Mouse (Mus musculus) limb, embryonic 15.5 days (tissue): ENCODE data around the gene Cmss1. TPM values are rescaled to one million over a fixed set of nuclear protein-coding genes. Genes with fewer than 3 reads are reported as not detected.

Experiments
- ATAC-seq: fragments of 200-750 bp; cut with Nextera tagmentation; 2 replicates; pipeline ENCODE4 v1.8.0; 2017; ENCODE audit warnings: low read depth, moderate TSS enrichment; ENCODE audit not compliant: insufficient number of reproducible peaks, low FRiP score, low TSS enrichment
- H3K27ac ChIP-seq: fragments of 300-500 bp; sonication (generic); 2 replicates; pipeline ENCODE4 v1.5.1; 2015; ENCODE audit warnings: moderate library complexity, mild to moderate bottlenecking, inconsistent platforms
- H3K27me3 ChIP-seq: fragments of 300-500 bp; sonication (generic); 2 replicates; pipeline ENCODE4 v1.6.1; 2015; ENCODE audit warnings: inconsistent platforms
- H3K36me3 ChIP-seq: fragments of 300-500 bp; sonication (generic); 2 replicates; pipeline ENCODE4 v1.6.1; 2015; ENCODE audit warnings: inconsistent platforms
- H3K4me1 ChIP-seq: fragments of 300-500 bp; sonication (generic); 2 replicates; pipeline ENCODE4 v1.6.1; 2015; ENCODE audit warnings: inconsistent platforms
- H3K4me2 ChIP-seq: fragments of 300-500 bp; sonication (generic); 2 replicates; pipeline ENCODE4 v1.6.1; 2015; ENCODE audit warnings: mild to moderate bottlenecking, inconsistent platforms
- H3K4me3 ChIP-seq: fragments of 300-500 bp; sonication (generic); 2 replicates; pipeline ENCODE4 v1.5.1; 2015; ENCODE audit warnings: mild to moderate bottlenecking, inconsistent platforms
- H3K9ac ChIP-seq: fragments of 300-500 bp; sonication (generic); 2 replicates; pipeline ENCODE4 v1.6.1; 2015; ENCODE audit warnings: inconsistent platforms
- H3K9me3 ChIP-seq: fragments of 300-500 bp; sonication (generic); 2 replicates; pipeline ENCODE4 v1.6.1; 2016; ENCODE audit warnings: inconsistent platforms
- WGBS: fragments of 180-500 bp; shearing (Covaris S2); methylation state at CpG from one replicate; pipeline ENCODE4 v1.1.7; 2015; 5-methylcytosine and 5-hydroxymethylcytosine counted together
- polyA plus RNA-seq: library from polyadenylated mRNA; unstranded; fragments of >200 nt; fragmentation: Nextera tagmentation; extraction: Ambion mirVana; gene quantifications from 2 replicates; pipeline ENCODE4 v1.2.1, GENCODE M21; 2015

Cmss1 gene
- polyA plus RNA-seq, 1 experiment from 2014 or later, result 41.8 TPM

- H3K4me3 ChIP-seq, result no peak overlapping the region
- H3K27me3 ChIP-seq, result no peaks in the 10 kb centered on the region
- no peak overlapping the region for H3K27ac ChIP-seq
- no peaks in the 10 kb centered on the region for H3K9me3 ChIP-seq
- no peak overlapping the region for H3K9ac ChIP-seq
- no peaks in the 10 kb centered on the region for H3K4me1 ChIP-seq
- WGBS, result 71% methylated on average over 7 of the region's 7 CpGs
- no peak for ATAC-seq
- no peaks in the 10 kb centered on the region for H3K36me3 ChIP-seq
- no peak overlapping the region for H3K4me2 ChIP-seq
Measured at GRCm38 (mm10) chr16:57580041-57580440, 26.6 kb downstream of the Cmss1 start.

GRCm38 (mm10) chr16:57577519-57577918 is 29.1 kb downstream of the Cmss1 start:
- H3K9ac ChIP-seq, result no peak overlapping the region
- no peaks in the 10 kb centered on the region for H3K36me3 ChIP-seq
- 77% methylated on average over 1 of the region's 1 CpGs for whole genome bisulfite sequencing
- ATAC-seq, result no peak
- H3K9me3 ChIP-seq, result no peaks in the 10 kb centered on the region
- H3K4me3 ChIP-seq, result no peak overlapping the region
- no peaks in the 10 kb centered on the region for H3K27me3 ChIP-seq
- no peaks in the 10 kb centered on the region; the same call in 1 of the 2 replicates for H3K4me1 ChIP-seq
- no peak overlapping the region for H3K27ac ChIP-seq
- H3K4me2 ChIP-seq, result no peak overlapping the region

GRCm38 (mm10) chr16:57575764-57576388 is 30.8 kb downstream of the Cmss1 start:
- peaks cover 8% of the 10 kb centered on the region; the same call in 1 of the 2 replicates for H3K36me3 ChIP-seq
- H3K9ac ChIP-seq, result no peak overlapping the region
- no peak overlapping the region for H3K4me2 ChIP-seq
- H3K4me3 ChIP-seq, result no peak overlapping the region
- no peak overlapping the region for H3K27ac ChIP-seq
- H3K4me1 ChIP-seq, result peaks cover 11% of the 10 kb centered on the region
- H3K27me3 ChIP-seq, result no peaks in the 10 kb centered on the region
- H3K9me3 ChIP-seq, result no peaks in the 10 kb centered on the region
- 98% methylated on average over 1 of the region's 1 CpGs for WGBS
- no peak for ATAC-seq

DNA sequence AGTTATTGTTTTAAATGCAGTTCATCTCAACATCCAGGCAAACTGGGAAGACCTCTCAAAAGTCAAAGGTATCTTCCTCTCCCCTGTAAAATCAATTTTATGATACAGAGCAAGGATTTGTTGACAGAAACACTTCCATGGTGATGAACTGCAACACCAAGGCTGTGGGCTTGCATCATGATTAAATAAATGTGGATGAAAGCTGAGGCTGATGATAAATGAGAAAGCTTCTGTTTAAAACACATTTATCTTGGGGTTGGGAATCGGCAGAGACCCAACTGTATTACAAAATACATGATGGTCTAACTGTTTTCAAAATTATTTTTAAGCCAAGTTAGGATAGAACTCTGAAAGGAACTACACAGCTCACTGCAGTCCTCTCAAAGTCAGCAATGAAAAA is 32.8 kb downstream of the Cmss1 start:
- H3K9me3 ChIP-seq, result no peaks in the 10 kb centered on the region
- no peak overlapping the region for H3K4me2 ChIP-seq
- peaks cover 19% of the 10 kb centered on the region; the same call in 1 of the 2 replicates for H3K36me3 ChIP-seq
- no peak overlapping the region for H3K27ac ChIP-seq
- H3K9ac ChIP-seq, result no peak overlapping the region
- peaks cover 11% of the 10 kb centered on the region for H3K4me1 ChIP-seq
- WGBS, result 71% methylated on average over 1 of the region's 1 CpGs
- no peak overlapping the region for H3K4me3 ChIP-seq
- ATAC-seq, result no peak
- no peaks in the 10 kb centered on the region for H3K27me3 ChIP-seq

- no peak overlapping the region for H3K9ac ChIP-seq
- peaks cover 19% of the 10 kb centered on the region; the same call in 1 of the 2 replicates for H3K36me3 ChIP-seq
- no peaks in the 10 kb centered on the region for H3K27me3 ChIP-seq
- H3K4me3 ChIP-seq, result no peak overlapping the region
- ATAC-seq, result no peak
- WGBS, result 80% methylated on average over 5 of the region's 5 CpGs
- peaks cover 11% of the 10 kb centered on the region for H3K4me1 ChIP-seq
- H3K9me3 ChIP-seq, result no peaks in the 10 kb centered on the region
- no peak overlapping the region for H3K4me2 ChIP-seq
- no peak overlapping the region for H3K27ac ChIP-seq
Measured at GRCm38 (mm10) chr16:57570789-57571311, 35.8 kb downstream of the Cmss1 start.

DNA sequence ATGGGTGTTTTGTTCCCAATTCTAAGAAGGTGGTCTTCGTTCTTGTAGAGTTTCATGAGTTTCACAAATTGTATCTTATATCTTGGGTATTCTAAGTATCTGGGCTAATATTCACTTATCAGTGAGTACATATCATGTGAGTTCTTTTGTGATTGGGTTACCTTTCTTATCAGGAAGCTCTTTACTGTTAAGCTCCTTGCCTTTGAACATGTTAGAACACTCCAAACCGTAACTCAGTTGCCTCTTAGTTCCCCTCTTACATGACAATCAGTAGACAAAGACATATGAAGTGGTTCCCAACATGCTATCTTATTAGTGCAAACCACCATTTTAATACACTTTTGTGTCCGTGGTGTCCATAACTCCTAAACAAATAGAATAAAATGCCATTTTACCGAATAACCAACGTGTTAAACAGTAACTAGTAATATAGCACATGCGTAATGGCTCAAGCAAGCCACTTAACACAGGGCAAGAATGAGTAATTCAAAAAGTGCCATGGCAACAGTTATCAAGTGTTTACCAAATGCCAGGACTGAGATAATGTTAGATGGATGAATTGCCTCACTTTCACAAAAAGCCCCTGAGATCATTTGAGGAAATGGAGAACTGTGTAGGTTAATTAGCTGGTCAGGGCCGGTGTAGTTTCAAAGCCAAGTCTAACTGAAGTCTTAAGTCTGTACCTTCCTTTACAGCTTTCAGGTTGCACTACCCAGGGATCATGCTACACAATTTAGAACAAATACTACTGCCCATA is 37.8 kb downstream of the Cmss1 start:
- WGBS, result 92% methylated on average over 7 of the region's 7 CpGs
- H3K4me2 ChIP-seq, result no peak overlapping the region
- no peak overlapping the region for H3K27ac ChIP-seq
- H3K36me3 ChIP-seq, result peaks cover 19% of the 10 kb centered on the region; the same call in 1 of the 2 replicates
- no peak overlapping the region for H3K4me3 ChIP-seq
- no peaks in the 10 kb centered on the region for H3K9me3 ChIP-seq
- no peak overlapping the region for H3K9ac ChIP-seq
- peaks cover 11% of the 10 kb centered on the region for H3K4me1 ChIP-seq
- no peak for ATAC-seq
- H3K27me3 ChIP-seq, result no peaks in the 10 kb centered on the region

- Histone ChIP-seq H3K27ac (no peak overlapping the region; the same call in 1 of the 2 replicates), H3K27me3 (no peaks in the 10 kb centered on the region), H3K4me3 (no peak overlapping the region), H3K9ac (no peak overlapping the region), H3K9me3 (no peaks in the 10 kb centered on the region), H3K4me1 (peaks cover 2% of the 10 kb centered on the region; the same call in 1 of the 2 replicates), H3K36me3 (peaks cover 16% of the 10 kb centered on the region; the same call in 1 of the 2 replicates), H3K4me2 (no peak overlapping the region)
- no peak for ATAC-seq
- WGBS, result 76% methylated on average over 3 of the region's 3 CpGs
Measured at GRCm38 (mm10) chr16:57566215-57566614, 40.4 kb downstream of the Cmss1 start.

- H3K9ac ChIP-seq, result no peak overlapping the region
- H3K27me3 ChIP-seq, result no peaks in the 10 kb centered on the region
- peaks cover 2% of the 10 kb centered on the region; the same call in 1 of the 2 replicates for H3K4me1 ChIP-seq
- no peak overlapping the region for H3K4me3 ChIP-seq
- ATAC-seq, result no peak
- peaks cover 6% of the 10 kb centered on the region; the same call in 1 of the 2 replicates for H3K36me3 ChIP-seq
- WGBS, result 63% methylated on average over 1 of the region's 1 CpGs
- H3K27ac ChIP-seq, result no peak overlapping the region
- H3K9me3 ChIP-seq, result no peaks in the 10 kb centered on the region
- H3K4me2 ChIP-seq, result no peak overlapping the region
Measured at GRCm38 (mm10) chr16:57564807-57565206, 41.9 kb downstream of the Cmss1 start.

DNA sequence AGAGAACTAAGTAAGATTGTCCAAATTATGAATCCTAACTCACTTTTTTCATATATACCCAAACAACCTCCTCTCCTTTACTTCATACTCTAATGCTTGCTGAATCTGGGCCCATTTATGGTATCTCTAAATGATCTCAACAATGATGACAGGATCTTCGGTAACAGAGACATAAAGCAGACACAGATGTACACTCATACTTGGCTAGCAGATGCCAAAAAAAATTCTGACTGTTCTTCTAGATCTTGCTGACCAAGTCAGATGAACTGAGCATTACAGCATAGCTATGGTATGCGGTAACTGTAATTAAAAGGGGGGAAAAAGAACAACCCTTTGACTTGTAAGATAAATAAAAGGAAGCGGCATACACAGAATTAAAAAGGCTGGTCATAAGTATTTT is 43.2 kb downstream of the Cmss1 start:
- Histone ChIP-seq H3K36me3 (peaks cover 3% of the 10 kb centered on the region; the same call in 1 of the 2 replicates), H3K4me3 (no peak overlapping the region), H3K9me3 (no peaks in the 10 kb centered on the region), H3K27ac (no peak overlapping the region), H3K4me1 (peaks cover 2% of the 10 kb centered on the region; the same call in 1 of the 2 replicates), H3K27me3 (no peaks in the 10 kb centered on the region), H3K9ac (no peak overlapping the region), H3K4me2 (no peak overlapping the region)
- 45% methylated on average over 3 of the region's 3 CpGs for WGBS
- ATAC-seq, result no peak

DNA sequence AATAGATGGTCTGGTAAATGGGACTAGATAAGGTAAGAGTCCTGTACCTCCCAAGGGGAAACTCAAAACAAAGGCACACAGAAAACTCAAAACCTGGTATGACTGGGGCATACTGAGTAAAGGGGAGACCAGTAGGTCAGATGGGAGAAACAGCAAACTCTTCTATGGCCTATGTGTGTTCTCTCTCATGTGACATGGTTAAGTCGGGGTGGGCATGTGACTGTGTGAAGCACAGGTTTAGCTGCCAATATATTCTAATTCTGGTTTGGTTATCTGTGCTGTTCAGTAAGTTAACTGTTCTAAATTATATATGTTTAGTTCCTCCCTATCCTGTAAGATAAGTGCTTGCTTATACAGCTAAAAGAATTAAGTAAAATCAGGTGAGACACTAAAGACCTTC is 46.5 kb downstream of the Cmss1 start:
- no peak overlapping the region for H3K27ac ChIP-seq
- WGBS, result 89% methylated on average over 1 of the region's 1 CpGs
- H3K27me3 ChIP-seq, result no peaks in the 10 kb centered on the region
- H3K9me3 ChIP-seq, result no peaks in the 10 kb centered on the region
- peaks cover 10% of the 10 kb centered on the region; the same call in 1 of the 2 replicates for H3K4me1 ChIP-seq
- H3K9ac ChIP-seq, result no peak overlapping the region
- H3K4me3 ChIP-seq, result no peak overlapping the region
- H3K36me3 ChIP-seq, result peaks cover 3% of the 10 kb centered on the region; the same call in 1 of the 2 replicates
- no peak overlapping the region for H3K4me2 ChIP-seq
- ATAC-seq, result no peak

DNA sequence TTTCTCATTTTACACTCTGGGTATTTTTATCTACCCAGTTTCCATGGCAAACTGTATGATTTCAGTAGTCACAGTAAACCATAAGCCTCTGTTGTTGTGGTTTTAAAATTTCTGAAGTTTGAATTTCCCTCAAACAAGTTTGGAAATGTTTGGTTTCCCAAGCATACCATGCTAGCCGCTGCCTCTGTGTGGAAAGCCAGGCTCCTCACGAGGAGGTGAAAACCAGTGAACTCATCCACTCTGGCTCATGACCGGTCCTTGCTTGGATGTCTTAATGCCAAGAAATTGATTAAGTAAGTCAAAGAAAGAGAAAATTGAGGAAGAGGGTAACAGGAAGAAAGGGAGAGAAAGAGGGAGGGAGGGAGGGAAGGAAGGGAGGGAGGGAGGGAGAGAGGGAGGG is 48.4 kb downstream of the Cmss1 start:
- peaks cover 10% of the 10 kb centered on the region; the same call in 1 of the 2 replicates for H3K4me1 ChIP-seq
- no peak for ATAC-seq
- no peak overlapping the region for H3K27ac ChIP-seq
- no peaks in the 10 kb centered on the region for H3K27me3 ChIP-seq
- H3K9me3 ChIP-seq, result no peaks in the 10 kb centered on the region
- H3K36me3 ChIP-seq, result peaks cover 3% of the 10 kb centered on the region; the same call in 1 of the 2 replicates
- 84% methylated on average over 3 of the region's 3 CpGs for WGBS
- H3K4me2 ChIP-seq, result no peak overlapping the region
- no peak overlapping the region for H3K9ac ChIP-seq
- H3K4me3 ChIP-seq, result no peak overlapping the region

- no peak for ATAC-seq
- Histone ChIP-seq H3K4me3 (no peak overlapping the region), H3K4me1 (peaks cover 18% of the 10 kb centered on the region; the same call in 1 of the 2 replicates), H3K27me3 (no peaks in the 10 kb centered on the region), H3K4me2 (no peak overlapping the region), H3K9ac (no peak overlapping the region), H3K9me3 (no peaks in the 10 kb centered on the region), H3K36me3 (no peaks in the 10 kb centered on the region), H3K27ac (no peak overlapping the region)
- WGBS, result 64% methylated on average over 2 of the region's 2 CpGs
Measured at GRCm38 (mm10) chr16:57556244-57556643, 50.4 kb downstream of the Cmss1 start.
